Mouse (Mus musculus) midbrain, embryonic 10.5 days (tissue): ENCODE results near the gene Aifm1. TPM values are rescaled to one million over a fixed set of nuclear protein-coding genes. Genes with fewer than 3 reads are reported as not detected.

Source experiments
- DNase-seq: peaks from one replicate; pipeline ENCODE4 v3.0.0-alpha.2; 2017; ENCODE audit warnings: low spot score
- H3K27ac ChIP-seq: fragments of 300-500 bp; sonication (generic); replicated peaks from 2 replicates; pipeline ENCODE4 v1.5.1; 2016; ENCODE audit warnings: mild to moderate bottlenecking
- H3K27me3 ChIP-seq: fragments of 300-500 bp; sonication (generic); 2 replicates; pipeline ENCODE4 v1.6.1; 2016; ENCODE audit warnings: low read depth, mild to moderate bottlenecking; ENCODE audit not compliant: poor library complexity, severe bottlenecking
- H3K36me3 ChIP-seq: fragments of 300-500 bp; sonication (generic); 2 replicates; pipeline ENCODE4 v1.6.1; 2016; ENCODE audit warnings: mild to moderate bottlenecking, moderate library complexity
- H3K4me1 ChIP-seq: fragments of 300-500 bp; sonication (generic); 2 replicates; pipeline ENCODE4 v1.6.1; 2016
- H3K4me3 ChIP-seq: fragments of 300-500 bp; sonication (generic); 2 replicates; pipeline ENCODE4 v1.5.1; 2016; ENCODE audit warnings: mild to moderate bottlenecking, moderate library complexity
- H3K9me3 ChIP-seq: fragments of 300-500 bp; sonication (generic); replicated peaks from 2 replicates; pipeline ENCODE4 v1.6.1; 2016; ENCODE audit warnings: mild to moderate bottlenecking
- WGBS: fragments of 180-500 bp; shearing (Covaris S2); methylation state at CpG from one replicate; pipeline ENCODE4 v1.1.7; 2016; 5-methylcytosine and 5-hydroxymethylcytosine counted together
- polyA plus RNA-seq: library from polyadenylated mRNA; unstranded; fragments of >200 nt; fragmentation: Nextera tagmentation; extraction: Ambion mirVana; gene quantifications from 2 replicates; pipeline ENCODE4 v1.2.1, GENCODE M21; 2016

The Aifm1 gene
- polyA plus RNA-seq, 1 experiment from 2014 or later: 73.1 TPM

DNA sequence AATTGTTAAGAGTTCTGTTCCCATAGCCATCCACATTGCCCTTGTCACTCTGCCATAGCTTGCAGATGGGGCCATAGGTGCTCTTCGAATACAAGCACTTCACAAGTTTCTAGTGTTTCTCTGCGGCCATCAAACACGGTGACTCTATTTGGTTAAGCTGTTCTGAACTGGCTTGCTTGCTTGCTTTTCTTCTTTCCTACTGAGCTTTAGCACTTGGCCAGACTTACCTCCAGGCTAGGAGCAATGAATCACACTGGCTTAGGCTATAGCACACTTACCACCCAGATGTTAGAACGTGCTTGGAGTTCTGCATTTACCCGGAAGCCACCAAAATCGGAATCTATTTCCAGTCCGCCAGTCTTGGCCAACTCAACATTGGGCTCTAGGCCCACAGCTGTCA, 31.7 kb downstream of the Aifm1 start:
- no peak overlapping the region for H3K4me3 ChIP-seq
- no peak overlapping the region for H3K27ac ChIP-seq
- 92% methylated on average over 7 of the region's 7 CpGs for WGBS
- no peak for DNase-seq
- H3K36me3 ChIP-seq: peaks cover 85% of the 10 kb centered on the region
- no peaks in the 10 kb centered on the region for H3K27me3 ChIP-seq
- H3K4me1 ChIP-seq: no peaks in the 10 kb centered on the region
- no peaks in the 10 kb centered on the region for H3K9me3 ChIP-seq

- Histone ChIP-seq H3K4me3 (no peak overlapping the region), H3K36me3 (peaks cover 88% of the 10 kb centered on the region), H3K27ac (no peak overlapping the region), H3K9me3 (no peaks in the 10 kb centered on the region), H3K27me3 (no peaks in the 10 kb centered on the region), H3K4me1 (no peaks in the 10 kb centered on the region)
- no peak for DNase-seq
- 88% methylated on average over 4 of the region's 4 CpGs for WGBS
Measured at GRCm38 (mm10) chrX:48481095-48481494, 32.3 kb downstream of the Aifm1 start.

DNA sequence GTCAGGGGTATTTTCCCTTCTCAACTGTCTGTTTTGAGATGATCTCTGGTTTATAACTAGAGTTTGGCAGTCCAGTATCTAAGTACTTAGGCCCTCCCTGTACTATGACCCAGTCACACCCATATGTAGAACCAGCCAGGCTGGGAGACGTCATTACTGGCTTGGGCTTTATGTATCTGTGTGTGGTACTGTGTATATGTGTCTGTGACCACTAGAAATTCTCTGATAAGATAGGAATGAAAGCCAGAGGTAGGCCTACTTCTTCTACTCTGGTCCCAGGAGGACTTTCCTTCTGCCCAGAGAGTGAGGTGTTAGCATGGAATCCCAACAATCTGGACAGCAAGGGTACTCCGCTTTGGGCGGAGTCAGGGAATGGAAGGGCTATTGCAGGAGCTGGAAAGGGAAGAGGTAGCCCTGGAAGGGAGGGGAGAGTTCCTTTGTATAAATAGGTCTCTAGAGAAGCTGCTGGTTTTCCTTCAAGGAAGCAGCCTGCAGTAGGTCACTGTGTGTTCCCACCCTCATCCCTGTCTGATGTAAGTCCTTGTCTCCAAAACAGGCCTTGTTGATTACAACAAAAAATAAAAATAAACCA, 45.9 kb downstream of the Aifm1 start:
- H3K9me3 ChIP-seq: peaks cover 8% of the 10 kb centered on the region; the same call in 1 of the 2 replicates
- H3K27me3 ChIP-seq: peaks cover 6% of the 10 kb centered on the region; the same call in 1 of the 2 replicates
- H3K36me3 ChIP-seq: peaks cover 3% of the 10 kb centered on the region
- no peak overlapping the region for H3K4me3 ChIP-seq
- no peak for DNase-seq
- no peak overlapping the region for H3K27ac ChIP-seq
- peaks cover under 1% of the 10 kb centered on the region; the same call in 1 of the 2 replicates for H3K4me1 ChIP-seq
- WGBS: 79% methylated on average over 3 of the region's 3 CpGs

DNA sequence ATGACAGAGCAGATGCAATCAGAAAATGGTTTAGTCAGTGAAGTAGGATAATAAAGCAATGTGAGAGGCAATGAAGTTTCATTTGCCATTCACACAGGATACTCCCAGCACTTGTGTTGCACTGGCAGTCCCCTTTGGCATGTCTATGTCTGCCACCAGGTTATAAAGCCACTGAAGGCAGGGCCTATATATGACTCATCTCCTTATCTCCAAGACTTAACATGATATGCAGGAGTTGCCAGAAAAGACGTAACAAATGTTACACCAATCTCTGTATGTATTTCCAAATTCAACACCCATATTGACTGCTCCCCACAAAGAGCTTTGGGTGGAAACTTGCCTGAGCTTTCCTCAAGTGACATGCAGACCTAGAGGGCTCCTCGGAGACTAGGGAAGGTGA, 47.2 kb downstream of the Aifm1 start:
- no peak overlapping the region for H3K4me3 ChIP-seq
- no peak for DNase-seq
- H3K4me1 ChIP-seq: peaks cover 4% of the 10 kb centered on the region
- H3K36me3 ChIP-seq: no peaks in the 10 kb centered on the region
- H3K27me3 ChIP-seq: peaks cover 6% of the 10 kb centered on the region; the same call in 1 of the 2 replicates
- H3K9me3 ChIP-seq: peaks cover 8% of the 10 kb centered on the region; the same call in 1 of the 2 replicates
- no peak overlapping the region for H3K27ac ChIP-seq
- WGBS: 82% methylated on average over 2 of the region's 2 CpGs

- H3K27me3 ChIP-seq: peaks cover 6% of the 10 kb centered on the region; the same call in 1 of the 2 replicates
- no peak overlapping the region for H3K27ac ChIP-seq
- WGBS: 93% methylated on average over 6 of the region's 6 CpGs
- no peaks in the 10 kb centered on the region for H3K36me3 ChIP-seq
- peaks cover 4% of the 10 kb centered on the region for H3K4me1 ChIP-seq
- no peak overlapping the region for H3K4me3 ChIP-seq
- DNase-seq: no peak
- peaks cover 8% of the 10 kb centered on the region; the same call in 1 of the 2 replicates for H3K9me3 ChIP-seq
Measured at GRCm38 (mm10) chrX:48464436-48464835, 48.9 kb downstream of the Aifm1 start.

- peaks cover 4% of the 10 kb centered on the region for H3K4me1 ChIP-seq
- H3K4me3 ChIP-seq: no peak overlapping the region
- no peaks in the 10 kb centered on the region for H3K36me3 ChIP-seq
- peaks cover 8% of the 10 kb centered on the region; the same call in 1 of the 2 replicates for H3K9me3 ChIP-seq
- H3K27ac ChIP-seq: no peak overlapping the region
- H3K27me3 ChIP-seq: peaks cover 6% of the 10 kb centered on the region; the same call in 1 of the 2 replicates
- DNase-seq: no peak
- WGBS: 84% methylated on average over 4 of the region's 4 CpGs
Measured at GRCm38 (mm10) chrX:48463636-48464035, 49.7 kb downstream of the Aifm1 start.

DNA sequence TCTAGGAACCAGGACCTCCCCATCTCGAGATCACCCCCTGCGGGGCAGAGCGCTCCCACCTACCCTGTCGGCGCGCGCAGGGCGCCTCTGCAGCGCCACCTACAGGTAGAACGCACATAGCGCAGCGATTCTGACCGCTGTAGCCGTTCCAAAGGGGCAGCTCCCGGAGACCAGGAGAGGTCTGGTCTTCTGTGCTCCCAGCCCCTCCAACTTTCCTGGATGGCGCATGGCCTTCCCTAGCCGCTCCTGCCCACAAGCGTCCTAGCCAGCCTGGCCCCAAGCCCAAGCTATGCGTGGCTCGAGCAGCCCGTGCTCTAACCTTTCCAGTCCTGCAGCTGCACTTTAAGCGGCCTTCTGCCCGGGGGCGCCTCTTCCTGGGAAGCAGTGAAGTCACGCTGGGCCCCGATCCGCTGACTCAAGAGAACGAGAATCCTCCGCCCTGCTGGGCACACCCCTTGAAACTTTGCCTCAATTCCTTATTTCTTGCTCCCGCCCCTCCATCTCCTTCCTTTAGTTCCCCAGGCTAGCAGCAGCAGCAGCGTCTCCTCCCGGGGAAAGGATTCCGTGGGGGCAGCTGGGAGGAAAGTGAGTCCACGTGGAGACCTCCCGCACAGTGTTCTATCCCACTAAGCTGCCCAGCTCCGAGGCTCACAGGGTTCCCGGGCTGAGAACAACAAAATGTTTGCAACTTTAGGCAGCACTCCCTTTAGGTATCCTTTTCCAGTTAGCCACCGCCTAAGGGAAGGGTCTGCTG, 50.4 kb downstream of the Aifm1 start, which contains the start of gene Elf4:
TSS of gene Elf4 (minus strand) at position 379 of the 754 bp plus-strand sequence.
- H3K4me3 ChIP-seq: peak within 1 kb of the TSS; percentile 51
- peak; percentile 85 for DNase-seq
- peaks cover 6% of the 10 kb centered on the region; the same call in 1 of the 2 replicates for H3K27me3 ChIP-seq
- H3K27ac ChIP-seq: peak within 1 kb of the TSS; percentile 71
- WGBS: 21% methylated on average over 38 of the region's 38 CpGs
- no peaks in the 10 kb centered on the region for H3K36me3 ChIP-seq
- H3K4me1 ChIP-seq: peaks cover 4% of the 10 kb centered on the region
- H3K9me3 ChIP-seq: peaks cover 8% of the 10 kb centered on the region; the same call in 1 of the 2 replicates

- Histone ChIP-seq H3K27me3 (peaks cover 6% of the 10 kb centered on the region; the same call in 1 of the 2 replicates), H3K36me3 (no peaks in the 10 kb centered on the region), H3K27ac (no peak overlapping the region), H3K4me3 (peak overlapping the region; percentile 51), H3K4me1 (peaks cover 4% of the 10 kb centered on the region), H3K9me3 (peaks cover 8% of the 10 kb centered on the region; the same call in 1 of the 2 replicates)
- 24% methylated on average over 4 of the region's 4 CpGs for WGBS
- no peak for DNase-seq
Measured at GRCm38 (mm10) chrX:48462297-48462696, 51.1 kb downstream of the Aifm1 start.

- Histone ChIP-seq H3K9me3 (peaks cover 8% of the 10 kb centered on the region; the same call in 1 of the 2 replicates), H3K27me3 (peaks cover 19% of the 10 kb centered on the region), H3K4me3 (no peak overlapping the region), H3K27ac (no peak overlapping the region), H3K36me3 (no peaks in the 10 kb centered on the region), H3K4me1 (peaks cover 4% of the 10 kb centered on the region)
- 82% methylated on average over 4 of the region's 4 CpGs for WGBS
- DNase-seq: no peak
Measured at GRCm38 (mm10) chrX:48461006-48461405, 52.4 kb downstream of the Aifm1 start.

GRCm38 (mm10) chrX:48460496-48460895, 52.9 kb downstream of the Aifm1 start:
- no peak for DNase-seq
- Histone ChIP-seq H3K36me3 (no peaks in the 10 kb centered on the region), H3K27ac (no peak overlapping the region), H3K4me1 (peaks cover 4% of the 10 kb centered on the region), H3K9me3 (peaks cover 8% of the 10 kb centered on the region; the same call in 1 of the 2 replicates), H3K4me3 (no peak overlapping the region), H3K27me3 (peaks cover 24% of the 10 kb centered on the region)
- WGBS: 93% methylated on average over 7 of the region's 7 CpGs

GRCm38 (mm10) chrX:48456956-48457355, 56.4 kb downstream of the Aifm1 start:
- Histone ChIP-seq H3K9me3 (peaks cover 9% of the 10 kb centered on the region; the same call in 1 of the 2 replicates), H3K4me3 (no peak overlapping the region), H3K27ac (no peak overlapping the region), H3K36me3 (no peaks in the 10 kb centered on the region), H3K27me3 (peaks cover 53% of the 10 kb centered on the region), H3K4me1 (peaks cover 4% of the 10 kb centered on the region; the same call in 1 of the 2 replicates)
- DNase-seq: no peak
- 72% methylated on average over 6 of the region's 6 CpGs for WGBS

DNA sequence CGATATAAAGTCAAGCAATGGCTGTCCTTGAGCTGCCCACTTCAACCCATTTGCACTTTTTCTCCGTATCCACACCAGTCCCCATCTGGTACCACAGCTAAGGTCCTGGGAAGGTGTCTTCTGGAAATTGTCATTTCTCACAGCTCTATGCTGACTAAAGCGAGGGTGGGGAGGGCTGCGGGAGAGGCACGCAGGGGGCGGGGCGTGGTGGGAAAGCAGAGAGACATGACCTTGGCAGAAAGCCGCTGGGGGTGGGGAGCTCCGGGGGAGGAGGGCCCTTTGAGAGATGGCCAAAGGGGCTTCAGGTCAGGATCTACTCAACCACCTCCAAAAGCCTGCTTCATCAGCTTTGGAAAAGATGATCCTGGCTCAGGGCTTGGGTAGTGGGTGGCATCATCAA, 58.3 kb downstream of the Aifm1 start:
- no peak for DNase-seq
- 31% methylated on average over 9 of the region's 9 CpGs for WGBS
- Histone ChIP-seq H3K36me3 (no peaks in the 10 kb centered on the region), H3K4me1 (peaks cover 9% of the 10 kb centered on the region), H3K27me3 (peaks cover 71% of the 10 kb centered on the region), H3K4me3 (no peak overlapping the region), H3K9me3 (peaks cover 9% of the 10 kb centered on the region; the same call in 1 of the 2 replicates), H3K27ac (no peak overlapping the region)
